Mouse (Mus musculus): ENCODE results near the gene Kcnj11.

- no peak for TF ChIP-seq CTCF (IDR thresholded peaks at IDR 0.05; ENCODE audit: extremely low read depth, insufficient read length, insufficient replicate concordance, low read depth, low read length)
- TF ChIP-seq POLR2A (IDR thresholded peaks at IDR 0.05; ENCODE audit: low read depth, low read length): no peak
These were observed 46.2 kb upstream of the Kcnj11 start for GRCm38 (mm10) chr7:46146675-46147308.

All from small intestine, adult 2 months (tissue).